Mouse (Mus musculus) kidney, adult 2 months (tissue): ENCODE data around the gene Psmd9. TPM values are rescaled to one million over a fixed set of nuclear protein-coding genes. Genes with fewer than 3 reads are reported as not detected.

Experiments used
- DNase-seq: peaks from one replicate; pipeline ENCODE4 v3.0.0; 2021
- H3K27ac ChIP-seq: fragments of 200-500 bp; 2 replicates; pipeline ENCODE4 v1.5.1; 2012; ENCODE audit warnings: low read depth, low read length, control low read depth, inconsistent platforms; ENCODE audit not compliant: insufficient read depth
- H3K27me3 ChIP-seq: fragments of 200-500 bp; replicated peaks from 2 replicates; pipeline ENCODE4 v1.6.1; 2012; ENCODE audit warnings: mild to moderate bottlenecking, moderate library complexity, low read length, inconsistent platforms; ENCODE audit not compliant: control insufficient read depth, insufficient read depth
- H3K36me3 ChIP-seq: fragments of 200-500 bp; 2 replicates; pipeline ENCODE4 v1.6.1; 2012; ENCODE audit warnings: mild to moderate bottlenecking, moderate library complexity, low read length, inconsistent platforms; ENCODE audit not compliant: control insufficient read depth, insufficient read depth
- H3K4me1 ChIP-seq: fragments of 200-500 bp; 2 replicates; pipeline ENCODE4 v1.6.1; 2011; ENCODE audit warnings: low read length; ENCODE audit not compliant: control insufficient read depth, insufficient read depth
- H3K4me3 ChIP-seq: fragments of 200-500 bp; 2 replicates; pipeline ENCODE4 v1.5.1; 2011; ENCODE audit warnings: mild to moderate bottlenecking, low read depth, low read length, control low read depth; ENCODE audit not compliant: insufficient read depth
- CTCF ChIP-seq: fragments of 200-500 bp; conservative IDR thresholded peaks from 2 replicates; pipeline ENCODE4 v1.5.1; 2011; ENCODE audit warnings: low read depth, mild to moderate bottlenecking, control low read depth, low read length, moderate library complexity, mixed read lengths; ENCODE audit not compliant: insufficient read depth, insufficient read length
- POLR2A ChIP-seq: fragments of 200-500 bp; IDR thresholded peaks from one replicate; pipeline ENCODE4 v1.6.1; 2011; ENCODE audit warnings: low read depth, low read length, control low read depth
- WGBS: fragments of 180-500 bp; shearing (Covaris S2); methylation state at CpG from one replicate; pipeline ENCODE4 v1.1.7; 2018; 5-methylcytosine and 5-hydroxymethylcytosine counted together
- polyA plus RNA-seq: library from polyadenylated mRNA; depleted of rRNA; stranded (reverse); fragments of >200 nt; gene quantifications from 2 replicates; pipeline ENCODE4 v1.2.3, GENCODE M21; 2012

The Psmd9 gene
- polyA plus RNA-seq, 1 experiment, result 35.1 TPM

DNA sequence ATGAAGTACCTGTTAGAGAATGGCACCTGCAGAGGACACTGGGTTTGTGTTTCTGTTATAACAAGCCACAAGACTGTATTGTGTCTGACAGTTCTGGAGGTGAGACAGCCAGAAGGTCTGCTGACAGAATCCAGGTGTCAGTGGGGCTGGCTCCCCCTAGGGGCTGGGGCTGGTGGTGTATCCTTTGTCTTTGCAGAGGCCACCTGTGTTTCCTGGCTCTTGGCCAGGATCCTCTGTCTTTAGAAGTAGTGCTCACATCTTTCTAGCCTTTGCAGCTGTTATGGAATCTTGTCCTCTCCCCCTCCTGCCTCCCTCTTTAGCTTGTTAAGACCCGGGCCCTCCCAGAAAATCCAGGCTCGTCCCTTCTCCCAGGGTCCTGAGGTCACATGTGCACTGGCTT is 66.5 kb downstream of the Psmd9 start:
- WGBS, result 54% methylated on average over 2 of the region's 2 CpGs
- no peak overlapping the region for H3K27ac ChIP-seq
- H3K4me3 ChIP-seq, result no peak overlapping the region
- TF ChIP-seq POLR2A (no peak), CTCF (peak; percentile 82)
- no peaks in the 10 kb centered on the region for H3K36me3 ChIP-seq
- H3K4me1 ChIP-seq, result peaks cover 3% of the 10 kb centered on the region; the same call in 1 of the 2 replicates
- DNase-seq, result peak; percentile 82
- no peaks in the 10 kb centered on the region for H3K27me3 ChIP-seq

DNA sequence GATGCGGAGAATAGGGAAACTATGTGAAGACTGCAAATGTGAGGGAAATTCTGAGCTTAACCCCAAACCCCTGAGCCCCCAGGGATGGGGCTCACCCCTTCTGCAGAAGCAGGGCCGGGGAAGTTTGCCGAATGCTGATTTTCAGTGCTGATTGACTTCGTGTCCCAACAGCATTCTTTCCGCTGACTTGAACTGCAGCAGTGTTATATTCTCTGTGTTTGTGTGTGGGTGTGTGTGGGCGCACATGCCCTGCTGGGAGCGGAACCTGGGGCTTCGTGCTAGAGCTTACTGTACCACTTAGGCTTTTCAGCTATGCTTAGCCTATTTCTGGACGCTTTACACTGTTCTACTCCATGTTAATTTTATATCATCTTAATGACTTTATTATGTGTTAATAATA is 67.2 kb downstream of the Psmd9 start:
- no peak overlapping the region for H3K27ac ChIP-seq
- H3K27me3 ChIP-seq, result no peaks in the 10 kb centered on the region
- no peaks in the 10 kb centered on the region for H3K36me3 ChIP-seq
- no peak overlapping the region for H3K4me3 ChIP-seq
- H3K4me1 ChIP-seq, result peaks cover 3% of the 10 kb centered on the region; the same call in 1 of the 2 replicates
- TF ChIP-seq POLR2A, result no peak
- TF ChIP-seq CTCF, result no peak
- 87% methylated on average over 9 of the region's 9 CpGs for WGBS
- no peak for DNase-seq

DNA sequence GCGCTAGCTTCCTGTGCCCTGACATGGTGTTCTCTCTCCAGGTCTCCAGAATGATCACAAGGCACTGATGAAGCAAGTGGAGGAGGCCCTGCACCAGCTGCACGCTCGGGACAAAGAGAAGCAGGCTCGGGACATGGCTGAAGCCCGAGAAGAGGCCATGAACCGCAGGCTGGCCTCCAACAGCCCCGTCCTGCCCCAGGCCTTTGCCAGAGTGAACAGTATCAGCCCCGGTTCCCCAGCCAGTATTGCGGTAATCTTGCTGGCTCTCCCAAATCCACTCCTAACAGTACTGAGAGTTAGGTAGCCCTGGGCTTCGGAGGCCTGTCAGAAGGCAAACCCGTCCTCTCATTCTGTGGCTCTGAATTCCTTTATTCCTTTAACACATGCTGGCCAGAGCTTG is 70.3 kb downstream of the Psmd9 start:
- WGBS, result 90% methylated on average over 11 of the region's 11 CpGs
- H3K36me3 ChIP-seq, result no peaks in the 10 kb centered on the region
- DNase-seq, result no peak

DNA sequence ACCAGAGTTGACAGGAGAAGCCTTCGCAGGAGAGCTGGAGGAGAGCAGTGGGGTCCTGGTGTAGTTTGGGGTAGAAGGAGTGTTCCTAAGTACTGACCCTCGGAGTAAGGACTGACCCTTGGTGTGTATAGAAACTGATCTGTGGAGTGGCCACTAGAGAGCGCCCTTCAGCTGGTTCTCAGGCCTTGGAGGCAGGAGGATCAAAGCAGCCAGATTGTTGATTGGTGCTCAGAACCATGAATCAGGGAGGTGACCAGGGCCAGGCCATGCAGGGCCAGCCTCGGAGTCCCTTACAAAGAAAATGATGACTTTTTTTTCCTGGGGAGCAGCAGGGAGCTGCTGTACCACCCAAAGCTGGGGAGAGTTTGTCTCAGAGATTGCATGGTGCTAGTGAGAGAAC is 76.3 kb downstream of the Psmd9 start:
- WGBS, result 21% methylated on average over 4 of the region's 4 CpGs
- no peak overlapping the region for H3K27ac ChIP-seq
- TF ChIP-seq CTCF, result peak; percentile 70
- TF ChIP-seq POLR2A, result no peak
- no peaks in the 10 kb centered on the region; the same call in 1 of the 2 replicates for H3K36me3 ChIP-seq
- DNase-seq, result no peak
- no peaks in the 10 kb centered on the region for H3K27me3 ChIP-seq
- no peak overlapping the region for H3K4me3 ChIP-seq
- H3K4me1 ChIP-seq, result no peaks in the 10 kb centered on the region

More for the DNA sequence above, 70.3 kb downstream of the Psmd9 start:
- TF ChIP-seq POLR2A, result no peak
- H3K4me1 ChIP-seq, result no peaks in the 10 kb centered on the region
- no peak overlapping the region for H3K4me3 ChIP-seq
- no peaks in the 10 kb centered on the region for H3K27me3 ChIP-seq
- no peak overlapping the region for H3K27ac ChIP-seq

DNA sequence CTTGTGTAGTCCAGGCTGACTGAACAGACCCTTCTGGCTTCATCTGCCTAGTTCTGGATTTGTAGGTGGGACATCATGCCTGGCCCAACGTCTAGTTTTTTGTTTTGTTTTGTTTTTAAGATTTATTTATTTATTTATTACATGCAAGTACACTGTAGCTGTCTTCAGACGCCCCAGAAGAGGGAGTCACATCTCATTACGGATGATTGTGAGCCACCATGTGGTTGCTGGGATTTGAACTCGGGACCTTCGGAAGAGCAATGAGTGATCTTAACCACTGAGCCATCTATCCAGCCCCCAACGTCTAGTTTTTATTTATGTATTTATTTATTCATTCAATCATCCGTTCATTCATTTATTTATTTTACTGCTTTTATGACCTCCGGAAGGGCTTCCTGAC is 82.2 kb downstream of the Psmd9 start:
- Histone ChIP-seq H3K4me1 (no peaks in the 10 kb centered on the region), H3K36me3 (no peaks in the 10 kb centered on the region; the same call in 1 of the 2 replicates), H3K27me3 (no peaks in the 10 kb centered on the region), H3K4me3 (no peak overlapping the region), H3K27ac (no peak overlapping the region)
- DNase-seq, result no peak
- 61% methylated on average over 8 of the region's 8 CpGs for WGBS
- TF ChIP-seq CTCF, result no peak
- TF ChIP-seq POLR2A, result no peak

DNA sequence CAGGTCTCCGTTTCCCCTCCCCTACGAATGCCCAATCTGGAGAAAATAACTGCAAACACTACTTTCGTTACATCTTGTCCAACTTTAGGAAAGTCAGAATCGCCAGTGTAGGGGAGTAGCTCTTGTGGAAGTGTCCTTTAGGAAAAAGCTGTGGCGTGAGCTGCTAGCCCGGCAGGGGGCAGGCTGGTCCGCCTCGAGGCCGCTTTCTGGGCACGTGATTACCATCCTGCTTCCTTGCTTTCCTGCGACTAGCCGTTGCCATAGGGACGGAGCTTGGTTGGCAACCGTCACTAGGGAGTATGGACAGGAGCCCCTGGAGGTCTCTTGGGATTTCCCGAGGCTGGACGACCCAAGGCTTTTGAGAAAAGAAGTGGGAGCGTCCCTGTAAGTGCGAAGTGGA is 82.6 kb downstream of the Psmd9 start, which contains the start of gene Wdr66:
TSS of gene Wdr66 (plus strand) at position 269 of the 400 bp plus-strand sequence.
- Histone ChIP-seq H3K27ac (no peak within 1 kb of the TSS), H3K36me3 (no peaks in the 10 kb centered on the region; the same call in 1 of the 2 replicates), H3K27me3 (no peaks in the 10 kb centered on the region), H3K4me1 (no peaks in the 10 kb centered on the region), H3K4me3 (no peak within 1 kb of the TSS)
- 2% methylated on average over 18 of the region's 18 CpGs for WGBS
- peak; percentile 86 for DNase-seq
- TF ChIP-seq CTCF (peak; percentile 87), POLR2A (no peak)

DNA sequence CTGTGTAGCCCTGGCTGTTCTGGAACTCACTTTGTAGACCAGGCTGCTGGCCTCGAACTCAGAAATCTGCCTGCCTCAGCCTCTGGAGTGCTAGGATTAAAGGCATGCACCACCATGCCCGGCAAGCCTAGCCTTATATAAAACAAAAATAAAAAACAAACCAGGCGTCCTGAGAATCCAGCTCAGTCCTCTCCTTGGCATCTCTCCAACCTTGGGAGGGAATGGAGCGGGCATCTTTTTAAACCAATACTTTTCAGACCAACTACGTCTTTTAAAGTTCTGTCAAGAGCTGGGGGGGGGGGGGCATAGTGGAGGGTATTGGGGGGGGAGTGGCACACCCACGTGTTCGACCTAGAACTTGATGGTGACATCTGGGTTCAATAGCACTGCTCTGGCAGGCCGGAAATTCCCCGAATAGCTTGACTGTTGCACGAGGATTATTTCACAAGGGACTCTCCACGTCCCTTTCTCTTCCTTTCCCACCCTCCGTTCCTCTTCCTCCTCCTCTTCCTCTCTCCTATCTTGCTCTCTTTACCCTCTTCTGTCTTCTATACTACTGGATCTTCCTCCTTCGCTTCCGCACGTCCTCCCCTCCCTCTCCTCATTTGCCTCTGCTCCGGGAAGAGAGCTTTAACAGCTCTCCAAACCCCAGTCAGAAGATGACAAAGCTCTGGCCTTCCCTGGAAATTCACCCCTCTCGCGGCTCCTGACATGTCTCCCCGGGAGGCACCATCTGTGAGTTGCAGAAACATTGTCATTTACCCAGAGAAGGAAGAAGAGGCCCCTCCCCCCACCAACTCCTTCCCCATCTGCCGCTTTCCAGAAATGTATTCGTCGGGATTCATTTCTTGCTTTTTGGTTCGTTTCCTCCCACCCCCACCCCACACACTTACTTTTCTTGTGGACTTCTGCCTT is 87.9 kb downstream of the Psmd9 start:
- DNase-seq, result peak; percentile 44
- H3K4me1 ChIP-seq, result no peaks in the 10 kb centered on the region
- WGBS, result 38% methylated on average over 23 of the region's 23 CpGs
- H3K4me3 ChIP-seq, result peak overlapping the region; percentile 39
- TF ChIP-seq CTCF, result no peak
- TF ChIP-seq POLR2A, result no peak
- H3K36me3 ChIP-seq, result no peaks in the 10 kb centered on the region
- H3K27me3 ChIP-seq, result no peaks in the 10 kb centered on the region
- H3K27ac ChIP-seq, result peak overlapping the region; percentile 59; the same call in 1 of the 2 replicates
